Mouse (Mus musculus) C2C12 (cell line): ENCODE results near the gene Pccb. TPM values are rescaled to one million over a fixed set of nuclear protein-coding genes. Genes with fewer than 3 reads are reported as not detected.

Source experiments
- H3K27me3 ChIP-seq: one replicate; pipeline ENCODE4 v1.6.1; 2011; ENCODE audit not compliant: control insufficient read depth, insufficient read depth, insufficient read length
- H3K36me3 ChIP-seq: one replicate; pipeline ENCODE4 v1.6.1; 2011; ENCODE audit not compliant: control insufficient read depth, insufficient read depth
- H3K4me3 ChIP-seq: one replicate; pipeline ENCODE4 v1.5.1; 2011; ENCODE audit warnings: mild to moderate bottlenecking, control low read depth; ENCODE audit not compliant: poor library complexity, insufficient read depth, severe bottlenecking
- H3K79me2 ChIP-seq: one replicate; pipeline ENCODE4 v1.6.1; 2011; ENCODE audit not compliant: control insufficient read depth, insufficient read depth
- H3K79me3 ChIP-seq: one replicate; pipeline ENCODE4 v1.6.1; 2011; ENCODE audit warnings: low read depth, control low read depth
- H3ac ChIP-seq: one replicate; pipeline ENCODE3; 2011; ENCODE audit warnings: low read depth; ENCODE audit not compliant: control insufficient read depth, insufficient read length
- CEBPB ChIP-seq: IDR thresholded peaks from one replicate; pipeline ENCODE4 v1.6.1; 2011; ENCODE audit warnings: low read depth, mild to moderate bottlenecking, control low read depth, moderate library complexity
- CTCF ChIP-seq: IDR thresholded peaks from one replicate; pipeline ENCODE4 v1.5.1; 2011; ENCODE audit not compliant: control insufficient read depth, insufficient read depth, insufficient read length
- FOSL1 ChIP-seq: IDR thresholded peaks from one replicate; pipeline ENCODE4 v1.8.0; 2011; ENCODE audit warnings: mild to moderate bottlenecking, low read length; ENCODE audit not compliant: poor library complexity, insufficient read depth, severe bottlenecking
- MAX ChIP-seq: IDR thresholded peaks from one replicate; pipeline ENCODE4 v1.6.1; 2011; ENCODE audit warnings: mild to moderate bottlenecking, control low read depth
- MYOD1 ChIP-seq: IDR thresholded peaks from one replicate; pipeline ENCODE4 v1.6.1; 2011; ENCODE audit warnings: low read depth; ENCODE audit not compliant: control insufficient read depth, insufficient read length
- MYOG ChIP-seq: IDR thresholded peaks from one replicate; pipeline ENCODE4 v1.6.1; 2011; ENCODE audit not compliant: control insufficient read depth, insufficient read length; ENCODE audit errors: extremely low read depth
- USF1 ChIP-seq: IDR thresholded peaks from one replicate; pipeline ENCODE4 v1.6.1; 2011; ENCODE audit warnings: low read depth, mild to moderate bottlenecking, control low read depth, moderate library complexity
- polyA plus RNA-seq: library from polyadenylated mRNA; unstranded; fragments of >200 nt; fragmentation: generic; extraction: Trizol; gene quantifications from one replicate; pipeline ENCODE4 v1.2.1, GENCODE M21; 2012; ENCODE audit warnings: missing spikeins

Pccb gene
- polyA plus RNA-seq, 1 experiment: 17.5 TPM

GRCm38 (mm10) chr9:100979260-100979659 is 55.4 kb downstream of the Pccb start:
- H3K79me2 ChIP-seq: no peaks in the 10 kb centered on the region
- TF ChIP-seq MYOD1 (no peak), FOSL1 (no peak), MAX (no peak), CTCF (no peak)
- H3ac ChIP-seq: no peak overlapping the region
- H3K79me3 ChIP-seq: no peaks in the 10 kb centered on the region
- no peaks in the 10 kb centered on the region for H3K27me3 ChIP-seq
- no peak overlapping the region for H3K4me3 ChIP-seq
- H3K36me3 ChIP-seq: no peaks in the 10 kb centered on the region

DNA sequence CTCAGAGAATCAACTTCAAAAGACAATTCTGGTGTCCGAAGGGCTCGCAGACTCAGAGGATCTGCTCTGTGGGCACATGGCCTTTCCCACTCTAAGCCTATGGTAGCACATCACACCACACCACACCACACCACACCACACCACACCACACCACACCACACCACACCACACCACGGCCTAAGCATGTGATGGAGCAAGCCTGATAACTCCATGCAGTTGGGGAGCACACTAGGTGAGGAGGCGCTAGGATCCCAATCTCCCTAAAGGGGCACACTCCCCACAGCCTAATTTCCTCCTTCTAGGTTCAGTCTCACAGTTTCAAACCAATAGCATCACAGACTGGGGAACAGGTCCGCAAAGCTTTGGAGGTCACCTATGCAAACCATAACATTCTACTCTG is 56.0 kb downstream of the Pccb start:
- H3K79me2 ChIP-seq: no peaks in the 10 kb centered on the region
- no peaks in the 10 kb centered on the region for H3K27me3 ChIP-seq
- TF ChIP-seq MYOD1: no peak
- TF ChIP-seq FOSL1: no peak
- TF ChIP-seq MAX: no peak
- no peak for TF ChIP-seq MYOG
- TF ChIP-seq CTCF: no peak
- no peak for TF ChIP-seq USF1
- TF ChIP-seq CEBPB: no peak
- no peak overlapping the region for H3K4me3 ChIP-seq
- no peaks in the 10 kb centered on the region for H3K36me3 ChIP-seq
- no peak overlapping the region for H3ac ChIP-seq
- H3K79me3 ChIP-seq: no peaks in the 10 kb centered on the region

DNA sequence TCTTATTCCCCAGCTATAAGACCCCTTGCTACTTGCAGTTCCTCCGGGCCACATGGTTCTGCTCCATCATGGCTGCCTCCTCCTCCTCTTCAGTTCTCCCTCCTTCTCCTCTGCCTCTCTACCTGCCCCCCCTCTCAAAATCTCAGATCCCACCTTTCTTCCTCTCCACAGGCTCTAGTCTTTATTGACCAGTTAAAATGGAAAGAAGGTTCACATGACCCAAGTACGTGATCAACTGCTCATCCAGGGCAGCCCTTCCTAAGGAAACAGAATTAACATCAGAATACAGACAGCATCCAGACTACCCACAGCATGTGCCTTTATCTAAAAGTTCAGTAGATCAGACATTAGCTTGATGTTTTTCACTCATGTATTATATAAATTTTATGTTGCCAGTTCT is 65.2 kb downstream of the Pccb start:
- H3K79me2 ChIP-seq: no peaks in the 10 kb centered on the region
- no peaks in the 10 kb centered on the region for H3K79me3 ChIP-seq
- H3K4me3 ChIP-seq: no peak overlapping the region
- H3ac ChIP-seq: no peak overlapping the region
- TF ChIP-seq CTCF (no peak), CEBPB (no peak), MAX (no peak), FOSL1 (no peak), MYOG (no peak), USF1 (no peak), MYOD1 (no peak)
- H3K27me3 ChIP-seq: no peaks in the 10 kb centered on the region
- no peaks in the 10 kb centered on the region for H3K36me3 ChIP-seq

DNA sequence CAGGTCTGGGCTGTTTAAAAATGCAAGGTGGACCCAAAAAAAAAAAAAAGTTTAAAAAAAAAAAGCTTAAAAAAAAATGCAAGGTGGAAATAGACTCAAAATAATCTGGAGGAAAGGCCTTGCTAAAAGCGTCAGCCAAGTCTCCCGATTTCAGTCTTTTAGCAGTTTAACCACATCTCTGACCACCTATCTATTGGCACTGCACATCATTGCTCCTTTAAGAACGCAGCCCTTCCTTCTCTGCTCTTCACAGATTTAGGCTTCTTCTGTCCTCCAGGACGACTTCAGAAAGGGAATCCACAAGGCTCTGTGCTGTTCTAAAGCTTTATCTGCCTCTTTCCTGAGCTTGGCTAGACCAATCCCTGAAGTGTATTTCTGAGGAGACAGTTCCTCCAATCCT is 70.6 kb downstream of the Pccb start:
- H3K4me3 ChIP-seq: no peak overlapping the region
- H3ac ChIP-seq: no peak overlapping the region
- no peaks in the 10 kb centered on the region for H3K79me2 ChIP-seq
- no peaks in the 10 kb centered on the region for H3K27me3 ChIP-seq
- no peaks in the 10 kb centered on the region for H3K36me3 ChIP-seq
- H3K79me3 ChIP-seq: no peaks in the 10 kb centered on the region
- TF ChIP-seq MAX: no peak
- no peak for TF ChIP-seq CEBPB
- TF ChIP-seq CTCF: no peak
- no peak for TF ChIP-seq MYOD1
- TF ChIP-seq FOSL1: no peak
- TF ChIP-seq MYOG: no peak
- no peak for TF ChIP-seq USF1

GRCm38 (mm10) chr9:100963428-100963912 is 71.2 kb downstream of the Pccb start:
- Histone ChIP-seq H3K27me3 (no peaks in the 10 kb centered on the region), H3ac (no peak overlapping the region), H3K79me3 (no peaks in the 10 kb centered on the region), H3K79me2 (no peaks in the 10 kb centered on the region), H3K36me3 (no peaks in the 10 kb centered on the region), H3K4me3 (no peak overlapping the region)
- TF ChIP-seq USF1 (no peak), MYOD1 (no peak), MYOG (no peak), CTCF (no peak), FOSL1 (no peak), CEBPB (no peak), MAX (no peak)

DNA sequence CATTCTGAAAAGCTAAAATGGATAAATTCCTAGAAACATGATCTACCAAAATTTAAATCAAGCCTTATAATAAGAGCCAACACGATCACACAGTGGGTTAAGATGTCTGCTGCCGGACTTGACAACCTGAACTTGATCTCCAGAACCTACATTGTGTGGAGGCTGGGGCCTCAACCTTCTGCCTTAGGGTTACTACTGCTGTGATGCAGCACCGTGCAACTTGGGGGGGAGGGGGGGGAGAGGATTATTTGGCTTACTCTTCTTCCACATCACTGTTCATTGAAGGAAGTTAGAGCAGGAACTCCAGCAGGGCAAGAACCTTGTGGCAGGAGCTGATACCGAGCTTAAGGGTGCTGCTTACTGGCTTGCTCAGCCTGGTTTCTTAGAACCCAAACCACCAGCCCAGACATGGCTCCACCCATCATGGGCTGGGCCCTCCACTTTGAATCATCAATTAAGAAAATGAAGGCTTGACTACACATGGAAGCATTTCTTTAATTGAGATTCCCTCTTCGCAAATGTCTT is 71.7 kb downstream of the Pccb start:
- H3K4me3 ChIP-seq: no peak overlapping the region

More for the DNA sequence above, 71.7 kb downstream of the Pccb start:
- H3K36me3 ChIP-seq: no peaks in the 10 kb centered on the region
- no peaks in the 10 kb centered on the region for H3K79me2 ChIP-seq
- H3K27me3 ChIP-seq: no peaks in the 10 kb centered on the region
- no peak for TF ChIP-seq CEBPB
- no peak for TF ChIP-seq USF1
- no peak for TF ChIP-seq FOSL1
- H3ac ChIP-seq: no peak overlapping the region
- no peaks in the 10 kb centered on the region for H3K79me3 ChIP-seq
